Mouse (Mus musculus) stomach, embryonic 14.5 days (tissue): ENCODE results near the gene Rhbdf2. TPM values are rescaled to one million over a fixed set of nuclear protein-coding genes. Genes with fewer than 3 reads are reported as not detected.

ENCODE experiments used
- ATAC-seq: fragments of 200-750 bp; cut with Nextera tagmentation; 2 replicates; pipeline ENCODE4 v1.8.0; 2017; ENCODE audit warnings: low read depth, moderate TSS enrichment; ENCODE audit not compliant: insufficient number of reproducible peaks, insufficient read depth, low FRiP score
- H3K27ac ChIP-seq: fragments of 300-500 bp; sonication (generic); 2 replicates; pipeline ENCODE4 v1.5.1; 2014; ENCODE audit warnings: mild to moderate bottlenecking, low read length, moderate library complexity, mixed read lengths
- H3K27me3 ChIP-seq: fragments of 300-500 bp; sonication (generic); 2 replicates; pipeline ENCODE4 v1.6.1; 2014; ENCODE audit warnings: low read length, control low read depth, mixed read lengths; ENCODE audit not compliant: control insufficient read depth, insufficient read depth
- H3K36me3 ChIP-seq: fragments of 300-500 bp; sonication (generic); 2 replicates; pipeline ENCODE4 v1.6.1; 2014; ENCODE audit warnings: mild to moderate bottlenecking, control low read depth, low read length, moderate library complexity, mixed read lengths; ENCODE audit not compliant: control insufficient read depth, insufficient read depth
- H3K4me1 ChIP-seq: fragments of 300-500 bp; sonication (generic); 2 replicates; pipeline ENCODE4 v1.6.1; 2014; ENCODE audit warnings: low read length, control low read depth, mixed read lengths; ENCODE audit not compliant: control insufficient read depth, insufficient read depth
- H3K4me2 ChIP-seq: fragments of 300-500 bp; sonication (generic); replicated peaks from 2 replicates; pipeline ENCODE4 v1.6.1; 2014; ENCODE audit warnings: low read depth, low read length, control low read depth
- H3K4me3 ChIP-seq: fragments of 300-500 bp; sonication (generic); 2 replicates; pipeline ENCODE4 v1.5.1; 2014; ENCODE audit warnings: low read depth, low read length, control low read depth
- H3K9ac ChIP-seq: fragments of 300-500 bp; sonication (generic); replicated peaks from 2 replicates; pipeline ENCODE4 v1.6.1; 2014; ENCODE audit warnings: low read depth, mild to moderate bottlenecking, control low read depth, low read length, moderate library complexity, mixed read lengths
- H3K9me3 ChIP-seq: fragments of 300-500 bp; sonication (generic); 2 replicates; pipeline ENCODE4 v1.6.1; 2016; ENCODE audit warnings: low read depth, low read length, control low read depth; ENCODE audit not compliant: control insufficient read depth
- WGBS: fragments of 180-500 bp; shearing (Covaris S2); extraction: QIAGEN DNeasy Blood & Tissue Kit; methylation state at CpG from one replicate; pipeline ENCODE4 v1.1.7; 2014; 5-methylcytosine and 5-hydroxymethylcytosine counted together
- polyA plus RNA-seq: library from polyadenylated mRNA; unstranded; fragments of >200 nt; fragmentation: Nextera tagmentation; extraction: Ambion mirVana; gene quantifications from 2 replicates; pipeline ENCODE4 v1.2.1, GENCODE M21; 2014

Gene Rhbdf2
- polyA plus RNA-seq, 1 experiment from 2014 or later, result 4.5 TPM

DNA sequence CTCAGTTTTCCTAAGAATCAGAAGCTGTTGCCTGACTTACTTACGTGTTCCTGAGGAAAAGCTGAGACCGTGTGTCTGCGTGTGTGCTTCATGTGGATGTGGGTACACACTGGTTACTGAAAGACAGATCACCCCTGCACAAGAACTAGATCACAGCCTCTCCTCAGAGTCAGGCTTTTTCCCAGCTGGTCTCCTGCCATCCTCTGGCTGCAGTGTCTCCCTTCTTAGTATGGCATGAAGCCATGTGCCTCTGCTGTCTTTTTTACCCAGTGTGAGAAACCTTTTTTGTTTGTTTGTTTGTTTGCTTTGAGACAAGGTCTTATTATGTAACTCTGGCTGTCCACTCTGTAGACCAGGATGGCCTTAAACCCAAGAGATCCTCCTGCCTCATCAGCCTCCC lies 47.5 kb downstream of the Rhbdf2 start:
- Histone ChIP-seq H3K4me3 (no peak overlapping the region), H3K36me3 (no peaks in the 10 kb centered on the region), H3K4me1 (peaks cover 10% of the 10 kb centered on the region), H3K9me3 (no peaks in the 10 kb centered on the region), H3K27me3 (no peaks in the 10 kb centered on the region), H3K27ac (no peak overlapping the region), H3K9ac (no peak overlapping the region), H3K4me2 (no peak overlapping the region)
- ATAC-seq, result no peak
- WGBS, result 98% methylated on average over 3 of the region's 3 CpGs

DNA sequence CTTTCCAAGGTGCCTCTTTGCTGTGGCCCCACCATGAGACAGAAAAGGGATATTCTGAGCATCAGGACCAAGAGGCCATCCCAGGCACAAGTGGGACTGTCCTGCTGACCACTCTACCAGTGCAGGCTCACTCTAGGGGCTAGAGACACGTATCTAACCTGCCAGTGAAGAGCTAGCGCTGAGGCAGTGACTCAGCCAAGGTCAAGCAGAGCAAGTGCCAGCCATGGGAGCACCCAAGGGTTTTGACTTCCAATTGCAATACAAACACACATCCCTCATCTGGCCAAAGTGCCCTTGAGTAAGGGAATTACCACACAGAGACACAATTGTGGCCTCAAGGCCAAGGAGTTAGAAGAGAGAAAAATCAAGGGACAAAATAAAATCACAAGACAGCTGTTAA lies 51.4 kb downstream of the Rhbdf2 start:
- Histone ChIP-seq H3K27me3 (no peaks in the 10 kb centered on the region), H3K9ac (no peak overlapping the region), H3K9me3 (no peaks in the 10 kb centered on the region), H3K27ac (no peak overlapping the region), H3K4me2 (no peak overlapping the region), H3K4me3 (no peak overlapping the region), H3K36me3 (no peaks in the 10 kb centered on the region), H3K4me1 (peaks cover 11% of the 10 kb centered on the region)
- 83% methylated on average over 2 of the region's 2 CpGs for WGBS
- no peak for ATAC-seq

DNA sequence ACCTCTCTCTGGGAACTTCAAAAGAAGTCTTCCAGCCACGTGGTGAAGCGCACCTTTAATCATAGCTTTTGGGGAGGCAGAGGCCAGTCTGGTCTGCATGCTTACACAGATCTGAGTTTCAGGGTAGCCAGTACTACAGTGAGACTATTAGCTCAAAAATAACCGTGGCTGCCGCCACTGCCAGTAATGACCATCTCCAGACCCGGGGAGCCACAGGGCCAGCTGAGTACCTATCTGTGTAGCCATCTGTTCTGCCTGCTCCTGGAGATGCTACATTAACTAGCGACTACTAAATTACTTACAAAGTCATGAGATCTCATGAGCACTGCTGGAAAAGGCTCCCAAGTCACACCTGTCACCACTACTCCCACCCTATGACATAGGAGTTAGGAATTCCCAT lies 51.8 kb downstream of the Rhbdf2 start:
- Histone ChIP-seq H3K4me2 (no peak overlapping the region), H3K36me3 (no peaks in the 10 kb centered on the region), H3K9me3 (no peaks in the 10 kb centered on the region), H3K9ac (no peak overlapping the region), H3K4me3 (no peak overlapping the region), H3K4me1 (peaks cover 7% of the 10 kb centered on the region), H3K27me3 (no peaks in the 10 kb centered on the region), H3K27ac (no peak overlapping the region)
- ATAC-seq, result no peak
- 71% methylated on average over 6 of the region's 6 CpGs for WGBS

DNA sequence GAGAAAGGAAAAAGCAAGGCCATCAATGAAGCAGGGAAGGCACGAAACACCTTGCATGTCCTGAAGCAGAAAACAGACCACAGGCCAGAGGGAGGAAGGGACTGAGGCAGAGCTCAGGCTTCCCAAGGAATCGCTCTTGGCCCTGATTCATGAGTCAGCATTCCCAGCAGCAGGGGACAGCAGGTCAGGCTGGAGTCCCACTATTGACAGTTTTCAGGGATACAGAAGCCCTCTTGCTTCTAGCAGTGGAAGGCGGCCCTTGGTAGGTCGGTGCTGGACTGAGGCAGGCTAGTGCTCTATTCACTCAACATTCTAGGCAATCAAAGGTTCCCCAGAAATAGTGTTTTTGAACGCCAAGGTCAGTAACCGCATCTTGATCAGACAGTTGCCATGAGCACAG lies 52.3 kb downstream of the Rhbdf2 start:
- H3K27ac ChIP-seq, result no peak overlapping the region
- H3K4me2 ChIP-seq, result no peak overlapping the region
- H3K27me3 ChIP-seq, result no peaks in the 10 kb centered on the region
- H3K9me3 ChIP-seq, result no peaks in the 10 kb centered on the region
- no peak for ATAC-seq
- H3K9ac ChIP-seq, result no peak overlapping the region
- WGBS, result 59% methylated on average over 6 of the region's 6 CpGs
- H3K36me3 ChIP-seq, result no peaks in the 10 kb centered on the region
- H3K4me3 ChIP-seq, result no peak overlapping the region
- peaks cover 5% of the 10 kb centered on the region; the same call in 1 of the 2 replicates for H3K4me1 ChIP-seq

DNA sequence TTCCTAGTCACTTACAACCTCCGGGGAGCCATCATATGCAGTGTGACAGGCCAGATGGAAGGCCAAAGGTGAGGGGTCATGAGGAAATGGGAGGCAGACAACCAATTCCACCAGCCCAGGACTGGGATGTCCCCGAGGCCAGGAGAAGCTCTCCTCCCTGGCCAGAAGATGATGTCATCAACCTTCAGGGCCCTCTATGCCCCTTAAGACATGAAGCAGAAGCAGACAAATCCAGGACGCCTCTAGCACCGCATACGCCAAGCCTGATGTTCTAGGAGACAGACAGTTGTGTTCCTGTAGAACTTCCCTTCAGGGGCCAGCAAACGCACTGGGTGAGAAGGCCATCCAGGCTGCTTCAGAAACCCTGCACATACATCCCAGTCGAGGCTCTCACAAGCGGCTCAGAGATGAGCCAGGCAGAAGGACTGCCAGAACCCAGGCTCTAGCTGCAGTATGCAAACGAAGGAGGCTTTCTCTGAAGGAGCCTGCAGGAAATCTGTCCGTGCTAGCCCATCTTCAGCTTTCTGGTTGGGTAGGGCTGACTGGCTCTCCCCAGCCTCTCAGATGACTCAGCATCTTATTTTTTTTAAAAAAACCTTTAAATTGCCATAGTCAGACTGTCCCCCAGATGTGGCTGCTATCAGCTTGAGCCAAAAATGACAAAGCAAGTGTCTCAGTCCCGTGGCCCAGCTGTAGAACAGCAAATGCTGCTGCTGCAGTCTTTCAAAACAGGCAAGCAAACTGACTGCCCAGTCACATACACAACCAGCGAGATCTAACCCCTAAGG lies 53.9 kb downstream of the Rhbdf2 start:
- Histone ChIP-seq H3K9me3 (no peaks in the 10 kb centered on the region), H3K4me2 (no peak overlapping the region), H3K9ac (no peak overlapping the region), H3K4me1 (peaks cover 5% of the 10 kb centered on the region; the same call in 1 of the 2 replicates), H3K36me3 (no peaks in the 10 kb centered on the region), H3K27ac (0 out of 2 replicates have a peak overlapping the region, but pooled peaks have one; percentile 7), H3K4me3 (no peak overlapping the region), H3K27me3 (no peaks in the 10 kb centered on the region)
- peak; percentile 42; the same call in 1 of the 2 replicates for ATAC-seq
- WGBS, result 52% methylated on average over 12 of the region's 12 CpGs

DNA sequence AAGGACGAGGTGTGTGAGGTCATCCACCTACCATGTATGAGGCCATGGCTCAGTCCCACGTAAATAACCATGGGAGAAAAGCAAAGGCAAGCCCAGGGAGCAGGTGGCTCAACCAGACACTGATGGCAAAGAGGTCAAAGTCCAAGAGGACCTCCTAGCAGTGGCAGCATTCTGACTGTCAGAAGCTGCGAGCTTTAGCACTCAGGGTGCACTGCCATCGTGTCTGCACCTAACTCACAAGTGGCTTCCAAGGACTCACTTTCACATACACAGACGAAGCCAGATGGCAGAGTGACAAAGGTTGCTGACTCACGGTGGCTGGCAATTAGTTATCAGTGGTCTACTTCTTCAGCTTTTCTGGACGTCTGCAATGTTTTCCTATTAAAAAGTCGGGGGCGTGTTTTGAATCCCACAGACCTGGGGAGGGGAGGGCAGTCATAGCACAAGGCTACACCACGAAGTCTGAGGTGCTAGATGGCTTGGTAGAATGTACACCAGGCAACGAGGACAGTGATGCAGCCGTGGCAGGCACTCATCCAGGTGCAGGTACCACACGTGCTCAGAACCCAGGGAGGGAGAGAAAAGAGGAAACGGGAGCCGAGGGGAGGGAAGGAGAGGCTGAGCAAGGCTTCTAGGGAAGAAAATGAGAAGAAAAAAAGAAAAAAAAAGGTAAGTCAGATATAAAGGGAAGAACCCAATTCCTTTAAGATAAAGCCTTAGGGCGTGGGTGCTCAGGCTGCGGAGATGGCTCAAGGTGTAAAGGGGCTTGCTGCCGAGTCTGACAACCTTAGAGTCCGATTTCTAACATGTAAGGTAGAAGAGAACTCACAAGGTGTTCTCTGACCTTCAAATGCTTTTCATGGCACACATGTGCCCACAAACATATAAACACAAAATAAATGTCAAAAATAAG lies 54.8 kb downstream of the Rhbdf2 start:
- H3K27ac ChIP-seq, result no peak overlapping the region

DNA sequence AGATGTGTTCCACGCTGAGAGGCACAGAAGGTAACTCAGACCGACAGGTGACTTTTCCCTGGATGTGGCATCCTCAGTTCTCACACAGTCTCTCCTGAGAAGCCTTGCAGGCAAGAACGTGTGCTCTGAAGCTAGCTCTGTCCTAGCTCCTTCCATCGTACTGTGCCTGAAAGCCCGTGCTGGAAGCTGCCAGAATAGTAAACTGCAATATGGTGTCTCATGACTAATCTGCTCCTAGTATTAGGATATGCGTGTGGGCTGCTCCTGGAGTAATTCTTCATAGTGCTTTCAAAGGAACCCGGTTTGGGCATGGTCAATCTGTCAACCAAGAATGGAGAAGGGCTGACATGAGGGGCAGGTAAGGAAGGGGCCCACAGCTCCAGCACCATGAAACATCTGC lies 56.0 kb downstream of the Rhbdf2 start:
- no peaks in the 10 kb centered on the region for H3K27me3 ChIP-seq
- no peak overlapping the region for H3K4me3 ChIP-seq
- no peak overlapping the region for H3K9ac ChIP-seq
- no peak overlapping the region for H3K27ac ChIP-seq
- 58% methylated on average over 7 of the region's 7 CpGs for WGBS
- H3K9me3 ChIP-seq, result no peaks in the 10 kb centered on the region
- peaks cover 10% of the 10 kb centered on the region for H3K4me1 ChIP-seq
- no peak for ATAC-seq
- no peaks in the 10 kb centered on the region for H3K36me3 ChIP-seq
- no peak overlapping the region for H3K4me2 ChIP-seq

More for the DNA sequence above, 54.8 kb downstream of the Rhbdf2 start:
- H3K4me2 ChIP-seq, result no peak overlapping the region
- no peak overlapping the region for H3K4me3 ChIP-seq
- H3K36me3 ChIP-seq, result no peaks in the 10 kb centered on the region
- H3K9me3 ChIP-seq, result no peaks in the 10 kb centered on the region
- ATAC-seq, result peak; percentile 48; the same call in 1 of the 2 replicates
- no peaks in the 10 kb centered on the region for H3K27me3 ChIP-seq
- no peak overlapping the region for H3K9ac ChIP-seq
- WGBS, result 71% methylated on average over 19 of the region's 19 CpGs
- H3K4me1 ChIP-seq, result peaks cover 9% of the 10 kb centered on the region; the same call in 1 of the 2 replicates

DNA sequence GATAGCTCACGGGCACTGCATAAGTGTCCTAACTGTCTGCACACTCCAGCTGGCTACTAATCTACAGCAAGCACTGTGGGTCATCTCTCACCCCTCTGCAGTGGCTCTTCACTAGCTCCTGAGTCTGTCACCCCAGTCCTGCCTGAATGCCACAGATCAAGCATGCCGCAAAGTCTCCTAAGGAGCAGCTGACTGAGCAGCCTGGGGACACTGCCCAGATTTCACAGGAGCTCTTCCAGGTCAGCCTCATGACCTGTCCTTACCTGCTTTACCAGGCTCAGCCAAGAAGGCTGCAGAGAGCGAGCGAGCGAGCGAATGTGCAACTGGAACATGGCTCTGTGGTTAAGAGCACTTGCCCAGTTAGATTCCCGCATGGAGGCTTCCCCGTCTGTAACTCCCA lies 59.3 kb downstream of the Rhbdf2 start:
- no peak for ATAC-seq
- WGBS, result 85% methylated on average over 8 of the region's 8 CpGs
- Histone ChIP-seq H3K27me3 (no peaks in the 10 kb centered on the region), H3K9me3 (no peaks in the 10 kb centered on the region), H3K27ac (no peak overlapping the region), H3K4me2 (no peak overlapping the region), H3K36me3 (no peaks in the 10 kb centered on the region), H3K4me1 (peaks cover 10% of the 10 kb centered on the region; the same call in 1 of the 2 replicates), H3K9ac (no peak overlapping the region), H3K4me3 (no peak overlapping the region)
